Mouse (Mus musculus) adrenal gland, postnatal 14 days (tissue): ENCODE measurements around the gene Vmn1r163. TPM values are rescaled to one million over a fixed set of nuclear protein-coding genes. Genes with fewer than 3 reads are reported as not detected.
"Not testable (repeated sequence)": the region's sequence is repeated elsewhere in the genome, so short reads cannot be mapped to it uniquely, and the experiment has no call there.

Experiments used
- DNase-seq: peaks from one replicate; pipeline ENCODE4 v3.0.0; 2021; ENCODE audit warnings: mixed read lengths
- long read RNA-seq, 2 experiments: library from polyadenylated mRNA; stranded (forward); transcript quantifications; one replicate each; pipeline ENCODE4 v2.0.0; 2021
- total RNA-seq: library from RNA; stranded (reverse); gene quantifications from 2 replicates; pipeline ENCODE4 v1.2.3, GENCODE M21; 2021

Gene Vmn1r163
- not detected in 2 replicates for total RNA-seq
- long read RNA-seq, experiment 1, result 0 reads
- long read RNA-seq, experiment 2, result 0 reads

- not testable (repeated sequence) for DNase-seq
Observed at GRCm38 (mm10) chr7:23055240-23055639, at the start of gene Vmn1r163. Vmn1r163 (plus strand) TSS chr7:23055540.

- not testable (repeated sequence) for DNase-seq
Observed at GRCm38 (mm10) chr7:23019823-23020222, 35.5 kb upstream of the Vmn1r163 start, which contains the start of gene Gm4216. Gm4216 (minus strand) TSS chr7:23019923.

- not testable (repeated sequence) for DNase-seq
Observed at GRCm38 (mm10) chr7:23067356-23067755, 12.0 kb downstream of the Vmn1r163 start, which contains the start of gene Gm8720. Gm8720 (minus strand) TSS chr7:23067456.

Other genes with a start within 250 kb of the Vmn1r163 start
- not detected in 2 replicates for gene Vmn1r159, start 211.9 kb upstream of the Vmn1r163 start, total RNA-seq
- not detected in 2 replicates for gene Vmn1r160, start 184.3 kb upstream of the Vmn1r163 start, total RNA-seq
- gene Gm4214, start 70.9 kb upstream of the Vmn1r163 start, total RNA-seq, result not detected in 2 replicates
- gene Gm4216, start 35.6 kb upstream of the Vmn1r163 start, total RNA-seq, result not detected in 2 replicates
- not detected in 2 replicates for gene Gm8720, start 11.9 kb downstream of the Vmn1r163 start, total RNA-seq
- not detected in 2 replicates for gene Gm10662, start 88.9 kb downstream of the Vmn1r163 start, total RNA-seq
- not detected in 2 replicates for gene Vmn1r165, start 161.8 kb downstream of the Vmn1r163 start, total RNA-seq
- not detected in 2 replicates for gene Vmn1r166, start 196.1 kb downstream of the Vmn1r163 start, total RNA-seq
- not detected in 2 replicates for gene Gm6902, start 223.4 kb downstream of the Vmn1r163 start, total RNA-seq
- gene Nlrp4e, start 245.7 kb downstream of the Vmn1r163 start, total RNA-seq, result not detected in 2 replicates